Mouse (Mus musculus) embryonic facial prominence, embryonic 14.5 days (tissue): ENCODE measurements at regions not wholly inside any gene's neighbourhood (a gene's known extent, or its start where the extent isn't known, plus 50 kb on each side); places are given as distances from the start of the nearest gene placed in this dataset.

ENCODE experiments used
- ATAC-seq: fragments of 200-750 bp; cut with Nextera tagmentation; 2 replicates; pipeline ENCODE4 v1.8.0; 2017; ENCODE audit warnings: low read depth, moderate number of reproducible peaks, moderate TSS enrichment
- DNase-seq: peaks from one replicate; pipeline ENCODE4 v3.0.0-alpha.2; 2015; ENCODE audit warnings: low spot score
- H3K27ac ChIP-seq: fragments of 300-500 bp; sonication (generic); replicated peaks from 2 replicates; pipeline ENCODE4 v1.5.1; 2014; ENCODE audit warnings: low read depth, mild to moderate bottlenecking, low read length, moderate library complexity
- H3K27me3 ChIP-seq: fragments of 300-500 bp; sonication (generic); replicated peaks from 2 replicates; pipeline ENCODE4 v1.6.1; 2014; ENCODE audit warnings: low read length; ENCODE audit not compliant: control insufficient read depth, insufficient read depth
- H3K36me3 ChIP-seq: fragments of 300-500 bp; sonication (generic); 2 replicates; pipeline ENCODE4 v1.6.1; 2014; ENCODE audit warnings: low read length, mixed read lengths; ENCODE audit not compliant: control insufficient read depth, insufficient read depth
- H3K4me1 ChIP-seq: fragments of 300-500 bp; sonication (generic); 2 replicates; pipeline ENCODE4 v1.6.1; 2014; ENCODE audit warnings: antibody characterized with exemption, low read length; ENCODE audit not compliant: control insufficient read depth, insufficient read depth
- H3K4me2 ChIP-seq: fragments of 300-500 bp; sonication (generic); 2 replicates; pipeline ENCODE4 v1.6.1; 2014; ENCODE audit warnings: low read depth, mild to moderate bottlenecking, low read length, moderate library complexity, mixed read lengths
- H3K4me3 ChIP-seq: fragments of 300-500 bp; sonication (generic); 2 replicates; pipeline ENCODE4 v1.5.1; 2014; ENCODE audit warnings: low read depth, mild to moderate bottlenecking, low read length
- H3K9ac ChIP-seq: fragments of 300-500 bp; sonication (generic); 2 replicates; pipeline ENCODE4 v1.6.1; 2014; ENCODE audit warnings: low read depth, mild to moderate bottlenecking, low read length, moderate library complexity, mixed read lengths
- H3K9me3 ChIP-seq: fragments of 300-500 bp; sonication (generic); 2 replicates; pipeline ENCODE4 v1.6.1; 2016; ENCODE audit warnings: low read length; ENCODE audit not compliant: control insufficient read depth
- WGBS: fragments of 180-500 bp; shearing (Covaris S2); extraction: QIAGEN DNeasy Blood & Tissue Kit; methylation state at CpG from one replicate; pipeline ENCODE4 v1.1.7; 2014; 5-methylcytosine and 5-hydroxymethylcytosine counted together

GRCm38 (mm10) chr14:72371702-72372277, 119.8 kb downstream of the Gm9195 start:
- Histone ChIP-seq H3K36me3 (no peaks in the 10 kb centered on the region), H3K27me3 (no peaks in the 10 kb centered on the region), H3K9me3 (no peaks in the 10 kb centered on the region), H3K27ac (no peak overlapping the region), H3K4me1 (no peaks in the 10 kb centered on the region), H3K4me2 (peak overlapping the region; percentile 19; the same call in 1 of the 2 replicates), H3K9ac (no peak overlapping the region), H3K4me3 (no peak overlapping the region)
- peak; percentile 68 for DNase-seq
- ATAC-seq = peak; percentile 55; the same call in 1 of the 2 replicates
- 9% methylated on average over 10 of the region's 10 CpGs for WGBS

GRCm38 (mm10) chr14:72360829-72361520, 130.7 kb downstream of the Gm9195 start:
- H3K4me2 ChIP-seq = no peak overlapping the region
- no peaks in the 10 kb centered on the region for H3K27me3 ChIP-seq
- H3K9me3 ChIP-seq = no peaks in the 10 kb centered on the region
- no peak overlapping the region for H3K27ac ChIP-seq
- no peaks in the 10 kb centered on the region for H3K36me3 ChIP-seq
- H3K9ac ChIP-seq = no peak overlapping the region
- 77% methylated on average over 4 of the region's 4 CpGs for WGBS
- DNase-seq (no peak), ATAC-seq (no peak)
- no peaks in the 10 kb centered on the region for H3K4me1 ChIP-seq
- no peak overlapping the region for H3K4me3 ChIP-seq

- 70% methylated on average over 7 of the region's 7 CpGs for WGBS
- ATAC-seq = no peak
Observed at GRCm38 (mm10) chr14:72360181-72360580, 131.5 kb downstream of the Gm9195 start.

GRCm38 (mm10) chr14:72357915-72358314, 133.7 kb downstream of the Gm9195 start:
- DNase-seq = no peak
- no peak overlapping the region for H3K4me2 ChIP-seq
- no peaks in the 10 kb centered on the region for H3K4me1 ChIP-seq
- no peaks in the 10 kb centered on the region for H3K27me3 ChIP-seq
- no peak overlapping the region for H3K27ac ChIP-seq
- H3K36me3 ChIP-seq = no peaks in the 10 kb centered on the region
- no peak for ATAC-seq
- no peak overlapping the region for H3K4me3 ChIP-seq
- H3K9ac ChIP-seq = no peak overlapping the region
- 81% methylated on average over 3 of the region's 3 CpGs for WGBS
- no peaks in the 10 kb centered on the region for H3K9me3 ChIP-seq

More at GRCm38 (mm10) chr14:72360181-72360580, 131.5 kb downstream of the Gm9195 start:
- Histone ChIP-seq H3K4me1 (no peaks in the 10 kb centered on the region), H3K9ac (no peak overlapping the region), H3K4me2 (no peak overlapping the region), H3K4me3 (no peak overlapping the region), H3K27ac (no peak overlapping the region), H3K36me3 (no peaks in the 10 kb centered on the region), H3K9me3 (no peaks in the 10 kb centered on the region), H3K27me3 (no peaks in the 10 kb centered on the region)
- DNase-seq = no peak

- Histone ChIP-seq H3K9ac (no peak overlapping the region), H3K9me3 (no peaks in the 10 kb centered on the region), H3K4me3 (no peak overlapping the region), H3K4me2 (0 out of 2 replicates have a peak overlapping the region, but pooled peaks have one; percentile 4), H3K27me3 (no peaks in the 10 kb centered on the region), H3K36me3 (no peaks in the 10 kb centered on the region), H3K4me1 (peaks cover 4% of the 10 kb centered on the region), H3K27ac (no peak overlapping the region)
- no peak for ATAC-seq
- WGBS = 28% methylated on average over 5 of the region's 5 CpGs
- no peak for DNase-seq
Observed at GRCm38 (mm10) chr14:72342181-72342580, 149.5 kb downstream of the Gm9195 start.

GRCm38 (mm10) chr14:72341590-72342154, 150.0 kb downstream of the Gm9195 start:
- DNase-seq = peak; percentile 19
- Histone ChIP-seq H3K27me3 (no peaks in the 10 kb centered on the region), H3K9ac (no peak overlapping the region), H3K27ac (no peak overlapping the region), H3K4me3 (no peak overlapping the region), H3K9me3 (no peaks in the 10 kb centered on the region), H3K36me3 (no peaks in the 10 kb centered on the region), H3K4me1 (peaks cover 4% of the 10 kb centered on the region), H3K4me2 (0 out of 2 replicates have a peak overlapping the region, but pooled peaks have one; percentile 4)
- 52% methylated on average over 14 of the region's 14 CpGs for WGBS
- ATAC-seq = no peak

- Histone ChIP-seq H3K4me2 (no peak overlapping the region), H3K4me1 (peaks cover 4% of the 10 kb centered on the region), H3K27me3 (no peaks in the 10 kb centered on the region), H3K36me3 (no peaks in the 10 kb centered on the region), H3K9me3 (no peaks in the 10 kb centered on the region), H3K9ac (no peak overlapping the region), H3K27ac (no peak overlapping the region), H3K4me3 (no peak overlapping the region)
- ATAC-seq (no peak), DNase-seq (no peak)
- WGBS = 89% methylated on average over 1 of the region's 1 CpGs
Observed at GRCm38 (mm10) chr14:72338046-72338445, 153.6 kb downstream of the Gm9195 start.

GRCm38 (mm10) chr14:72303856-72304255, 187.8 kb downstream of the Gm9195 start:
- Histone ChIP-seq H3K4me1 (no peaks in the 10 kb centered on the region), H3K9ac (no peak overlapping the region), H3K9me3 (no peaks in the 10 kb centered on the region), H3K4me2 (no peak overlapping the region), H3K27me3 (no peaks in the 10 kb centered on the region), H3K27ac (no peak overlapping the region), H3K36me3 (no peaks in the 10 kb centered on the region), H3K4me3 (no peak overlapping the region)
- DNase-seq (no peak), ATAC-seq (no peak)
